Mouse (Mus musculus): Measurements from ENCODE around the gene Rpp38.

The Rpp38 gene

GRCm38 (mm10) chr2:3285709-3286108 is 46.7 kb downstream of the Rpp38 start:
- DNase-seq (ENCODE audit: low read depth), result peak; percentile 14

GRCm38 (mm10) chr2:3285181-3285530 is 47.3 kb downstream of the Rpp38 start:
- peak; percentile 31 for DNase-seq (ENCODE audit: low read depth)

GRCm38 (mm10) chr2:3284473-3285180 is 47.8 kb downstream of the Rpp38 start:
- DNase-seq (ENCODE audit: low read depth), result peak; percentile 23

- peak; percentile 100 for DNase-seq (ENCODE audit: low read depth)
These were observed 48.6 kb downstream of the Rpp38 start, which contains the start of gene Nmt2 for GRCm38 (mm10) chr2:3283602-3284472. Gene Nmt2 (plus strand): TSS chr2:3284212.

- peak; percentile 46 for DNase-seq (ENCODE audit: low read depth)
These were observed 49.4 kb downstream of the Rpp38 start for GRCm38 (mm10) chr2:3282866-3283601.

GRCm38 (mm10) chr2:3281311-3281710 is 51.1 kb downstream of the Rpp38 start:
- no peak for DNase-seq (ENCODE audit: low read depth)

All from c-Kit-positive CD71-positive TER-119-negative erythroid progenitor cells, embryonic 14.5 days (primary cell).